Mouse (Mus musculus) liver, postnatal 0 days (tissue): ENCODE results near the gene Vipr1. TPM values are rescaled to one million over a fixed set of nuclear protein-coding genes. Genes with fewer than 3 reads are reported as not detected.

Experiments
- ATAC-seq: fragments of 200-750 bp; cut with Nextera tagmentation; 2 replicates; pipeline ENCODE4 v1.8.0; 2017; ENCODE audit warnings: mild to moderate bottlenecking, moderate library complexity
- DNase-seq: peaks from one replicate; pipeline ENCODE4 v3.0.0-alpha.2; 2016
- H3K27ac ChIP-seq: fragments of 300-500 bp; sonication (generic); 2 replicates; pipeline ENCODE4 v1.5.1; 2014; ENCODE audit warnings: antibody characterized with exemption, moderate library complexity, mild to moderate bottlenecking, low read depth
- H3K27me3 ChIP-seq: fragments of 300-500 bp; sonication (generic); 2 replicates; pipeline ENCODE4 v1.6.1; 2014; ENCODE audit warnings: low read length, control low read depth, mixed read lengths; ENCODE audit not compliant: insufficient read depth
- H3K36me3 ChIP-seq: fragments of 300-500 bp; sonication (generic); replicated peaks from 2 replicates; pipeline ENCODE4 v1.6.1; 2014; ENCODE audit warnings: mild to moderate bottlenecking, control low read depth, low read length, moderate library complexity, mixed read lengths; ENCODE audit not compliant: insufficient read depth
- H3K4me1 ChIP-seq: fragments of 300-500 bp; sonication (generic); 2 replicates; pipeline ENCODE4 v1.6.1; 2014; ENCODE audit warnings: antibody characterized with exemption, mild to moderate bottlenecking, control low read depth; ENCODE audit not compliant: insufficient read depth
- H3K4me2 ChIP-seq: fragments of 300-500 bp; sonication (generic); 2 replicates; pipeline ENCODE4 v1.6.1; 2014; ENCODE audit warnings: low read depth, mild to moderate bottlenecking, low read length, moderate library complexity, mixed read lengths
- H3K4me3 ChIP-seq: fragments of 300-500 bp; sonication (generic); 2 replicates; pipeline ENCODE4 v1.5.1; 2014; ENCODE audit warnings: low read depth, low read length
- H3K9ac ChIP-seq: fragments of 300-500 bp; sonication (generic); replicated peaks from 2 replicates; pipeline ENCODE4 v1.6.1; 2014; ENCODE audit warnings: mild to moderate bottlenecking, moderate library complexity
- H3K9me3 ChIP-seq: fragments of 300-500 bp; sonication (generic); 2 replicates; pipeline ENCODE4 v1.6.1; 2016; ENCODE audit warnings: mild to moderate bottlenecking, control low read depth, low read length, mixed read lengths
- CTCF ChIP-seq: sonication (generic); IDR thresholded peaks from 2 replicates; pipeline ENCODE4 v1.5.1; 2016; ENCODE audit warnings: antibody characterized with exemption, low read depth
- EP300 ChIP-seq: IDR thresholded peaks from 2 replicates; pipeline ENCODE4 v1.6.1; 2016; ENCODE audit warnings: antibody characterized with exemption, low read depth, mild to moderate bottlenecking
- WGBS: fragments of 180-500 bp; shearing (Covaris S2); extraction: QIAGEN DNeasy Blood & Tissue Kit; methylation state at CpG from one replicate; pipeline ENCODE4 v1.1.7; 2014; ENCODE audit not compliant: insufficient replicate concordance; 5-methylcytosine and 5-hydroxymethylcytosine counted together
- polyA plus RNA-seq: library from polyadenylated mRNA; unstranded; fragments of >200 nt; fragmentation: Nextera tagmentation; extraction: Ambion mirVana; gene quantifications from 2 replicates; pipeline ENCODE4 v1.2.1, GENCODE M21; 2015

The Vipr1 gene
- polyA plus RNA-seq, 1 experiment from 2014 or later: 3.4 TPM

DNA sequence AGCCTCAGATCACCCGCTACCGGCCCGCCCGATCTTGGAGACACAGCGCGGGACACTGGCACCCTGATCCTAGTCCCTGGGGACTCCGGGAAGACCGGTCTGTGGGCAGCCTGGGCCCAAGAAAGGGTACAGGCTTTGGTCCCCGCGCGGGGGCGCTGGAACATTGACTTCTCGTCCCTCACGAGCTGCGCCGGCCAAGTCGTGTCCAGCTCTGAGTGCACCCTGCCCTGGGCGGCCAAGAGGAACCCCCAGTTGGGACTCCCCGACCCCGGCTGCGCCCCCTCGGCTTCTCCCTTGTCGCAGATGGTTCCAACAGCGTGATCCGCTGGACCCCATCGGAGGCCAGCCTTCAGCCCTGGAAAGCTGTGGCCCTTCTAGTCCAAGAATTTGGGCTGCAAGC lies 515 bp upstream of the Vipr1 start, which contains the start of gene Lyzl4:
Lyzl4 (minus strand) TSS at position 96 of the 400 bp plus-strand sequence.
- H3K4me2 ChIP-seq: peak within 1 kb of the TSS; percentile 75
- TF ChIP-seq CTCF (peak; percentile 61), EP300 (no peak)
- no peak within 1 kb of the TSS for H3K27ac ChIP-seq
- H3K4me1 ChIP-seq: peaks cover 13% of the 10 kb centered on the region
- 1% methylated on average over 26 of the region's 26 CpGs for WGBS
- H3K27me3 ChIP-seq: peaks cover 53% of the 10 kb centered on the region
- peak within 1 kb of the TSS; percentile 45 for H3K4me3 ChIP-seq
- DNase-seq (peak; percentile 77), ATAC-seq (peak; percentile 72)
- no peaks in the 10 kb centered on the region for H3K9me3 ChIP-seq
- peak within 1 kb of the TSS; percentile 34; the same call in 1 of the 2 replicates for H3K9ac ChIP-seq
- no peaks in the 10 kb centered on the region for H3K36me3 ChIP-seq

GRCm38 (mm10) chr9:121644855-121645254 lies 2.3 kb downstream of the Vipr1 start:
- Histone ChIP-seq H3K9me3 (no peaks in the 10 kb centered on the region), H3K9ac (no peak overlapping the region), H3K4me2 (no peak overlapping the region), H3K4me3 (no peak overlapping the region), H3K27ac (no peak overlapping the region), H3K36me3 (no peaks in the 10 kb centered on the region), H3K4me1 (peaks cover 13% of the 10 kb centered on the region), H3K27me3 (peaks cover 44% of the 10 kb centered on the region)
- WGBS: 35% methylated on average over 3 of the region's 3 CpGs
- DNase-seq: no peak
- TF ChIP-seq CTCF (no peak), EP300 (no peak)
- ATAC-seq: no peak

- Histone ChIP-seq H3K9me3 (no peaks in the 10 kb centered on the region), H3K4me3 (no peak overlapping the region), H3K36me3 (no peaks in the 10 kb centered on the region), H3K27ac (no peak overlapping the region), H3K4me2 (no peak overlapping the region), H3K27me3 (peaks cover 23% of the 10 kb centered on the region), H3K4me1 (peaks cover 8% of the 10 kb centered on the region), H3K9ac (no peak overlapping the region)
- TF ChIP-seq CTCF (no peak), EP300 (no peak)
- 57% methylated on average over 7 of the region's 7 CpGs for WGBS
- ATAC-seq (no peak), DNase-seq (no peak)
Measured at GRCm38 (mm10) chr9:121647026-121647425, 4.5 kb downstream of the Vipr1 start.

GRCm38 (mm10) chr9:121653668-121654067 lies 11.2 kb downstream of the Vipr1 start:
- TF ChIP-seq EP300 (no peak), CTCF (no peak)
- no peak overlapping the region for H3K9ac ChIP-seq
- H3K9me3 ChIP-seq: no peaks in the 10 kb centered on the region
- 71% methylated on average over 10 of the region's 10 CpGs for WGBS
- no peak overlapping the region for H3K4me3 ChIP-seq
- 0 out of 2 replicates have a peak, but pooled peaks cover under 1% of the 10 kb centered on the region for H3K27me3 ChIP-seq
- DNase-seq: no peak
- H3K4me1 ChIP-seq: no peaks in the 10 kb centered on the region
- no peak overlapping the region for H3K27ac ChIP-seq
- H3K36me3 ChIP-seq: no peaks in the 10 kb centered on the region
- no peak for ATAC-seq
- H3K4me2 ChIP-seq: no peak overlapping the region

GRCm38 (mm10) chr9:121656322-121656721 lies 13.8 kb downstream of the Vipr1 start:
- Histone ChIP-seq H3K4me2 (no peak overlapping the region), H3K4me3 (no peak overlapping the region), H3K27me3 (0 out of 2 replicates have a peak, but pooled peaks cover 3% of the 10 kb centered on the region), H3K36me3 (no peaks in the 10 kb centered on the region), H3K4me1 (no peaks in the 10 kb centered on the region), H3K9me3 (no peaks in the 10 kb centered on the region), H3K9ac (no peak overlapping the region), H3K27ac (no peak overlapping the region)
- 74% methylated on average over 5 of the region's 5 CpGs for WGBS
- DNase-seq: no peak
- no peak for ATAC-seq
- no peak for TF ChIP-seq CTCF
- no peak for TF ChIP-seq EP300

DNA sequence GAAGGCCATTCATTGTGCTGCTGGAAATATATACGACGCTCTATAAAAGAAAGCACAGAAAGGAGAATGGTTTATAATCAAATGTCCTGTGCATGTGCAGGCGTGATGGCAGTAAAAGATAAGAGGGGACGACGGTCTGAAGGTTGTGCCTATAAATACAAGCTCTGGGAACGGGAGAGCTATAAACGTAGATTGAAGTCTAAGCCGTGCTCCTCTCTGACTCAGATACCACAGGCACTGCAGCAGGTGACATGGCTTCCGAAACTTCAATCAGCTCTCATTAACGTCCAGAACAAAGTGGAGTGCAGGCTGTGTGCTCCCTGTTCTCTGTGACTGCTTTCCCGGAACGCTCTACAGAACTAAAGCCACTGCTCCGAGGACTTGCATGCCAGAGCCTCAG lies 14.6 kb downstream of the Vipr1 start:
- DNase-seq (no peak), ATAC-seq (no peak)
- Histone ChIP-seq H3K9ac (no peak overlapping the region), H3K27ac (no peak overlapping the region), H3K36me3 (no peaks in the 10 kb centered on the region), H3K9me3 (no peaks in the 10 kb centered on the region), H3K27me3 (0 out of 2 replicates have a peak, but pooled peaks cover 3% of the 10 kb centered on the region), H3K4me3 (no peak overlapping the region), H3K4me1 (no peaks in the 10 kb centered on the region), H3K4me2 (no peak overlapping the region)
- TF ChIP-seq EP300 (no peak), CTCF (no peak)
- 58% methylated on average over 13 of the region's 13 CpGs for WGBS
